Mouse (Mus musculus) bone marrow macrophage, adult 2 months (primary cell): ENCODE measurements around the gene Gm17334.

Source experiments
- CTCF ChIP-seq: IDR thresholded peaks from 2 replicates; pipeline ENCODE4 v1.5.1; 2012; ENCODE audit warnings: low read depth, mild to moderate bottlenecking, low read length, moderate library complexity
- POLR2A ChIP-seq: IDR thresholded peaks from 2 replicates; pipeline ENCODE4 v1.6.1; 2012; ENCODE audit warnings: mild to moderate bottlenecking, low read depth, low read length, borderline replicate concordance

DNA sequence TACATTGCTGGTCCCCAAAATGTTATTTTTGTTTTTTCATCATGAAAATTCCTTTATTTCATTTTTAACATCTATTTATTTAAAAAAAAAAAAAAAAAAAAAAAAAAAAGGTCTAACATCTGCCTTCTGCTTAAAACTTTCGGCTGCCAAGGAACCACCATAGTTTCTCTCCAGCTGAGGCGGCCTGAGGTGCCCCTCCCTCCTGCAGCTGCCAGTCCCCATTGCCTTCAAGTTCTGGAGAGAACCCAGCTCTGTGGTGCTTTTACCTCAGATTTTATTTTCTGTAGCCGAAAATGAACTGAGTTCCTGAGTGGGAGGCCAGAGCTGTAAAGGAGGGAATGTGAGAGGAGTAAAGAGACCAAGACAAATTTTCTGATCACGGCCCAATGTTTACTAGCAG is 23.7 kb downstream of the Gm17334 start:
- TF ChIP-seq CTCF (no peak), POLR2A (no peak)
